Mouse (Mus musculus): ENCODE measurements around the gene Slc17a8.

Gene Slc17a8

DNA sequence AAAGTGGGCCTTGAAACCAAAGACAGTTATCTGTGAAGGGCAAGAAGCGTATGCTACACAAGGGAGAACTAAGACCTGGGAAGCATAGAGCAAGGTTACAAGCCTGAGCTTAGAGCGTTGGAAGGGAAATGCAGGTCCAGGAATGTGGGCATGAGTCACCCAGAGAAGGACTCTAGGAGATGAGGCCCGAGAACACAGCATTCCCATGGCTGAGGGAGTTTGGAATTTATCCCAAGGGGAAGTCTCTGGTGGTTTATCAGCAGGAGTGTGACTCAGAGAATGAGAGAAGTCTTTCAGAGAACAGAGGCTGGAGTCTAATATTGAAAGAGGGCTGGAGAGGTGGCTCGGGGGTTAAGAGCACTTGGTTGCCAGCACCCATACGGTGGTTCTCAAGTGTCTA, 94.0 kb downstream of the Slc17a8 start:
- no peak for DNase-seq (ENCODE audit: low spot score)

DNA sequence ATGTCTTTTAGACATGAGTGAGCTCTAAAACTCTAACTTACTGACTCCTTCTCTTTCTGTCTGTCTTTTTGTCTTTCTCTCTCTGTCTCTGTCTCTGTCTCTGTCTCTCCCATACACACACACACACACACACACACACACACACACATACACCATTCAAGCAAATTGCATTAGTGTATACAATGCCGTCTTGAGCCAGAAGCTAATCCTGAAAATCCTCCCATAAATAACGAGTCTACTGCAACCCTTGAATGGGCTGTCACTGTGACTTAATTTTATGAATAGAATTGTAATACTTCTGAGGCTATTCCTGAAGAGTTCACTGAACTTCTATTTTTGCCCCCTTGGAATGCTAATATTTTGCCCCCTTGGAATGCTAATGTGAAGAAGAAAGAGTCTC, 95.2 kb downstream of the Slc17a8 start:
- DNase-seq (ENCODE audit: low spot score) = no peak
